Mouse (Mus musculus): Measurements from ENCODE around the gene Fabp7.

Gene Fabp7

DNA sequence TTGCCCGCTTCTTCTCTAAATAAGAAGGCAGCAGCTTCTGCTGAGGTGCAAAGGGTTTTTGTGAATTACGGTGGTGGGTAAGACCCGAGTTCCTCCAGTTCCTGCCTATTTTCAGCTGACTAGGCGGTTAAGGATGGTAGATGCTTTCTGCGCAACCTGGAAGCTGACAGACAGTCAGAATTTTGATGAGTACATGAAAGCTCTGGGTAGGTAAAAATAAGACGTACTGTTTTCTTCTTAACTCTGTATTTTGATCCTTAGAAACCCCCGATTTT is at the start of gene Fabp7:
Fabp7 (plus strand) TSS at position 6 of the 275 bp plus-strand sequence.
- no peak for DNase-seq

- DNase-seq, result no peak
Observed at GRCm38 (mm10) chr10:57740733-57741132, 43.9 kb upstream of the Fabp7 start.

DNA sequence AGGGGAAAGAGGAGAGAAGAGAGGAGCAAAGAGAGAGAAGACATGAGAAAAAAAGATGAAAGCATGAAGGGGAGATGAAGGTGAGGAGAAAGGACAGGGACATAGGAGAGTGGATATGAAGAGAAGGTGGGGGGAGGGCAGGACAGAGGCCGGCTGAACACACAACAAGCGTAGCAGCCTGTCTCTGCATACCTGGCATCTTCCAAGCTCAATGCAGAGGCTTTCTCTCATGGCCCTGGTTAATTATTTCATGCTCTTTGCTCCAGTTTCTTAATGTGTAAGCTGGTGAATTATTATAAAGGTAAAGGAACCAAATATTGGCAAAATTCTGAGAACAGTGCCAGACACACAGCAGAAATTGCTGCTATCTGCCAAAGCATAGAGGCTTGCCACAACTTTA is 43.3 kb upstream of the Fabp7 start:
- peak in 1 of 2 experiments; percentile 5 for DNase-seq

DNA sequence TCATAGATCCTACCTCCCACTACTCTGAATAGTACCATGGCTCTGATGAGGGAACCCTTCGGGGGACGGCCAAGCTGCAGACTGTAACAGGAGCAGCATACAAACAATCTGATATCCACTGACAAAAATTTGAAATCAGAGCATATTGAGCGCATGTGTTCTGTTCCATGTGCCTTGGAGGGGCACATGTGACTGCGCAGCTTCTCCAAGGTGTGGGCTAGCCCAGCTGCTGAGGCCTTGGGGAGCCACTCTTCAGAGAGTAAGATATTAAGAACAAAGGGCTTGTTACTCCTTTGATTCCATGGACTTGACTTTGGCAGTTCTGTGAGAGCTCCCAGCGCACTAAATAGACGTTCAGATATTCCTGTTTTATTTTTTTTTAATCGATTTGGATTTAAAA is 41.6 kb upstream of the Fabp7 start:
- DNase-seq, result peak in 1 of 2 experiments; percentile 7

- DNase-seq, result peak; percentile 62 to 80
Observed at GRCm38 (mm10) chr10:57743606-57744016, 41.1 kb upstream of the Fabp7 start.

- DNase-seq, result peak; percentile 15 to 22
Observed at GRCm38 (mm10) chr10:57744128-57744765, 40.4 kb upstream of the Fabp7 start.

DNA sequence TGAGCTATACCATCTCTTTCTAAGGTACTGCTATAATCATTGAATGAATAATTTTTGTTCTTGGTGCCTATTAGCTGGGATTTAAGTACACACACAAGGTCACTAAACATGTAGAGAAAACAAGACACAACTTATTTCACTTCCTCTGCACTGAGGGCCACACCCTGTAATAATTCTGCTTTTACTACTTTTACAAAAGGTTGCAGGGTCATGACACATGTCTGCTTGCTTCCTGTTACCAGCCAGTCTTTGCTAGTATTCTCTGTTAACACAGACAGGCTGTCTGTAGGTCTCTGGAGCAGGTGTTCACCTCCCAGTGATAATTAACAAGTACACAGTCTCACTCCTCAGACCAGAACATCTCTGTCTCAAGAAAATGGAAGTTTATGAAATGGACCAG is 39.2 kb upstream of the Fabp7 start:
- DNase-seq, result no peak

GRCm38 (mm10) chr10:57747127-57747526 is 37.6 kb upstream of the Fabp7 start:
- DNase-seq, result no peak

DNA sequence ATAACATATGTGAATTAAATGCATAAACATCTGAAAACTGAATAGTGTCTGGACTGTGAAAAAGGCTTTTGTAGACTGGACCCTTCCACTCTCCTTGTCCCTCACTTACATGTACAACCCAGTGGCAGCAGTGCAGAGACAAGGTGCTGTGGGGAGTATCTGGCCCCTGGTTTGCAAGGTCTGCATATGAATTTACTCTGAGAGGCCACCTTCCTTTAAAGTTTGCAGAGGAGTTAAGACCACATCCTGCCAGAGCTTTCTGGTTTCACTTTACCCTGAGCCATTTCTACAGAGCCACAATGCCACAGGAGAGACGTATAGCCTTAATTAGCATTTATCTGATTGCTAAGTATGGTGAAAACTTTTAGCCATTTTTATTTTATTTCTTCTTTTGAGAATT is 31.3 kb upstream of the Fabp7 start:
- no peak for DNase-seq

GRCm38 (mm10) chr10:57755201-57755736 is 29.4 kb upstream of the Fabp7 start:
- DNase-seq, result no peak

DNA sequence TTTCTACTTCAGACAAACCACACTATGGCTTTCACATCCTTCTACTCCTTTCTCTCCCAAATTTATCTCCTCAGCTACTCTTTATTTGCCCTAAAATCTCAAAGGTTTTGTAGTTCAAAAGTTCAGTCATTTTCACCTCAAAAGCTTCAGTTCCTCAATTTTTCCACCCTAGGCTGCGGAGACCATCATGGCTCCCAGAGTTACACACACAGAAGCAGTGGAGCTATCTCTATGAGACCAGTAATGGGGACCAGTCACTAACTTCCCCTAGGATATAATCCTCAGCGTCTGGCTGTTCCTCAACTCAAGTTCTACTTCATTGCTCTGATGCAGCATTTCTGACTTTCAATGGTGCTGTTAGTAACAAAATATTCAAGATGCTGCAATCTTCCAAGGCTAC is 25.7 kb upstream of the Fabp7 start:
- no peak for DNase-seq

- no peak for DNase-seq
Observed at GRCm38 (mm10) chr10:57760694-57761093, 24.0 kb upstream of the Fabp7 start.

DNA sequence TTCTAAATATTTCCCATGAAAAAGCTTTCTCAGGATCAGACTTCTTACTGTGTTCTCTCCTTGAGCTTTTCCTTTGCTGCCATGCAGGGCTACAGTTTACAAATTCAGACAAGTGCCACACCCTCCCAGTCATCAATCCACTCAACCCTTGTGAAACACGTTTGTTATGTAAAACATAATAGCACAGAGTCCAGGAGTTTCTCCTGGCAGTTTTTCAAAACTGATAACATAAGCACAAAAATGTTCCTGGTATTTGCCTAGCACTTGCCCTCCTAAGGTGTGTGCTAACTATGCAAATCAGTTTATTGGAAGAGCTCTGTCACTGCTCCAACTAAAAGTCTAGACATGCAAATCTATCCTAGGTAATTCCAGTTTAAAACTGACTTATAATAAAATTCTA is 21.6 kb upstream of the Fabp7 start:
- no peak for DNase-seq

DNA sequence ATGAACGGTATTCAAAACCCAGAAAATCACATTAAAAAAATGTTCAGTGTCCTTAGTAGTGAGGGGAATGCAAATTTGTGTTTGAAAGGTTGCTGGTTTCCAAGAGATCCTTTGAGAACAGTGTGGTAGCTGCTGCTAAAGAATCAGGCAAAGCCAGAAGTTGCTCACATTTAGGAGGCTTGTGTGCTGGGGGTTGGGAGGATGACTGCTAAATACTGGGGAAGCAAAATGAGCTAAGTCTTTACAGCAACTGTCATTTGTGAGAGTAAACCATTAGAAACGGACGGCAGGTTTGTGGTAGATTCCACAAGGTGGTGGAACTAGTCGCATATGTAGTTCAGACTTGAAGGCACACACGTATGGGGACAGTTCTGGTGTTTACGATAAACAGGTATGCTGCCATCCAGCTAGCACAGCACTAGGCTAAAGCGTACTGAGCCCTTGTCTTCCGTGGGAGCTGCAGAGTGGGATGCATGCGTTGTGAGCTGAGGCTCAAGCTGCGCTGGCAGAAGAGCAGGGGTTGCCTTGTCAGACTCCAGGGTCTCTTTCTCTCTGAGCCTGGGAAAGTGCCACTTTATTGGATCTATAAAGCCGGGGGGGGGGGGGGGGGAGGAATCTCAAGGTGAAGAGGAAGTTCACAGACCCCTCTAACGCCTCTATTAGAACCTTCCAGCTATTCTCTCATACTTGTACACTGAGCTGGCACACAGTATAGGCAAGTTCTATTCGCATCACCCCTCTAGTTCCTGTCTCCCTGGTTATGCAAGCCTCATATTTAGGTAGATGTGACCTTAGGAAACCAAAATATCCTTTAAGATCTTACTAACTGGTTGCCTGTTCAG is 1.2 kb upstream of the Fabp7 start:
- peak in 1 of 2 experiments; percentile 22 for DNase-seq

GRCm38 (mm10) chr10:57784131-57784875 is 378 bp upstream of the Fabp7 start:
- peak; percentile 98 to 99 for DNase-seq

DNA sequence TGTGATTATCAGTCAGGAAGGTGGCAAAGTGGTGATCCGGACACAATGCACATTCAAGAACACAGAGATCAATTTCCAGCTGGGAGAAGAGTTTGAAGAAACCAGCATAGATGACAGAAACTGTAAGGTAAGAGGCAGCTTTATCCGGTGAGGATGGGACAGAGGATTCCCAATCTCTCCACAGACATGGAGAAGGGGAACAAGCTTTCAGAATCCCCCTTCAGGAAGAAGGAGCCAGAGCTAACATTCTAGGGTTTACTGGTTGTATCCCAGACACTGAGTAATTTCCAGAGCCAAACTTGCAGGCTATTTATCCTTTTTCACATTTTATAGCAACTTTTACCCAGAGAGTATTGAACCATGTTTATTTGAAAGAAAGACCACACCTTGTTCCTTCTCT is 871 bp downstream of the Fabp7 start:
- DNase-seq, result no peak

DNA sequence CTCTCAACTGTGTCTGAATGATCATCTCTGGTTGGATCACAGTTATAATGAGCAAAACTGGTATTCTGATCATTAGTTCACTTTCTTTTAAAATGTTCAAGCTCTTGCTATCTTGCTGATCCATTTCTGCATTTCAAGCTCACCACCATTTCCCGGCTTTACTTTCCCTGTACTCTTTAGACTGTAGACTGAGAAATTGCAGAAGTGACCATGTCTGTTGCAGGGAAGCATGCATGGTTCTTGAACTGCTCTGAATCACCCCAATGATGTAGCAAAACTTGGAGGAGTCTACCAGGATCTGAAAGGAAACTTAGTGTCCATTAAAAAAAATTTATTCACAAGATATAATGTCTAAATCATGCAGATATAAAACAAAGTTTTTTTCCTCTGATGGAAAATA is 8.3 kb downstream of the Fabp7 start:
- DNase-seq, result no peak

GRCm38 (mm10) chr10:57794018-57794417 is 9.3 kb downstream of the Fabp7 start, which contains the start of gene Smpdl3a:
Gene Smpdl3a (plus strand): TSS chr10:57794335.
- DNase-seq, result no peak

DNA sequence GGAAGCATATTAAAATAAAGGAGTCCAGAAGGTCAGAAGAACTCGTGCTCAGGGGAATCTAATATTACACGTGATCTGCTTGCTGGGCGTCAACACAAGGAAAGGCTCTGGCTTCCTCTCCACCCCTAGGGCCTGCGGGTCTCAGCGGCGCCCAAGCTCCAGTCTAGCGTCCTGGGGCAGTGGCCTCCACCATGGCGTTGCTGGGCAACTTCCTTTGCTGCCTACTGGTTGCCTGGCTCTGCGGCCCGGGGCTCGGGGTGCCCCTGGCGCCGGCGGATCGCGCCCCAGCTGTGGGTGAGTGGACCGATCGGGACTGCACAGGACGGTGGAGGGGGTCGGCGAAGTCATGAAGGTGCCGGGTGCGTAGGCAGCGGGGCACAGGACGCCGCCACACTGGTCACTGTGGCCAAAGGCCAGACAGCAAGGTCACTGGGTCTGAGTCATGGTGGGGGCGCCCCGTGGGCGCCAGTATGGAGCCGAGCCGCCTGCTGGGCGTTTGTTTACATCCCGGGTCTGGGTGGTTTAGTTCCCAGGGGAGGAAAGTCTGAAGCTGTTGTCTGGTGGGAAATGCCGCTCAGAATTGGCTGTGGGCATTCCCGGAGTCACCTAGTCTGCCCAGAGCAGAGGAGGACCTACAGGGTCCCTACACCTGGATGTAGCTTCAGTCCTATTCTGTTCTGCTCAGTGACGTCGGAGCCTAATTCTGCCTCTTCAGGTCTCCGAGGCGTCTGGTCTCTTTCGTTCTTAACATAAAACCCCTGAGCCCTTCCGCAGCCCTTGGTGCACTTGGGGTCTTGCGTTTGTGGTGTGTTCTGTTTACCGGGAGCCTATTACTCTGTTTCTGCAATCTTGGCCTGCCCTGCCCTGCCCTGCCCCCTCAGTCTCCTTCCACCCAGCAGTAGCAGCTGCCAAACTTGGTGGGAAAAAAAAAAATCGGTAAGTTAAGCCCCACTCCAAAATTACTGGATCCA is 10.1 kb downstream of the Fabp7 start:
- peak; percentile 52 to 55 for DNase-seq

GRCm38 (mm10) chr10:57795542-57795941 is 10.9 kb downstream of the Fabp7 start:
- DNase-seq, result no peak

DNA sequence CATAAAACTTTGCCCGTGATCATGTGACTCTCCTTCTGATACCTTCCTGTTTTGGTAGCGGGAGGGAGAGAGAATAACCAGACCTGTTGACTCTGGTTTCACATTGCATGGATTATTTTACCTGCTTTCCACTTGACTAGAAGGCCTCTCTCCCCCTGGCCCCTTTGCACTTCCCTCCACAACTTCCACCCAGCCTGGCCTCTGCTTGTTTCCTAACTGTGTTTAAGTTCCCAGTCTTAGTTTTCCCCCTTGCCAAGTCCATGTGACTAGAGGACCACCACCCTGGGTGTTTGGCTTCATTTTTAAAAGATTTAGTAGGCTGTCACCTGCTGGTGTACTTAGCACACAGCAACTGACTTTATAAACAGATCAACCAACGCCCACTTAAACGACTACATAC is 11.4 kb downstream of the Fabp7 start:
- DNase-seq, result peak; percentile 47 to 63

DNA sequence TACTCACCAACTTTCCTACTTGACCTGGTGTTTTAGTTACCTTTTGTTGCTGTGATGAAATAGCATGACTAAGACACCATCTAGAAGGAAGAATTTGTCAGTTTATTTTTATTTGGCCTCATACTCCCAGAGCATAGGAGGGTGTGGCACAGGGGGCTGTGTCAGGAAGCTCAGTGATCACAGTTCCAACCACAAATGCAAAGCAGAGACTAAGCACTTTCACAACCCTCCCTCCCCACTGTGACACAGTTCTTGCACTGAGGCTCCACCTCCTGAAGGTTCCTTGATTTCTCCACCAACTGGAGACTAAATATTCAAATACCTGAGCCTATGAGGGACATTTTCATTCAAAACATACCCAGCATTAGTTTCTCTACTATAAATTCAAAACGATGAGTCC is 14.8 kb downstream of the Fabp7 start:
- DNase-seq, result no peak
